Mouse (Mus musculus) E14TG2a.4 (cell line): ENCODE measurements around the gene Cd8b1.

Experiments
- H3K27me3 ChIP-seq: 2 replicates; pipeline ENCODE4 v1.6.1; 2014; ENCODE audit warnings: low read length, control low read depth; ENCODE audit not compliant: insufficient read depth
- H3K36me3 ChIP-seq: 2 replicates; pipeline ENCODE4 v1.6.1; 2014; ENCODE audit warnings: low read length, control low read depth; ENCODE audit not compliant: insufficient read depth
- H3K4me1 ChIP-seq: replicated peaks from 2 replicates; pipeline ENCODE4 v1.6.1; 2014; ENCODE audit warnings: low read depth, low read length, control low read depth
- H3K4me3 ChIP-seq: replicated peaks from 2 replicates; pipeline ENCODE4 v1.5.1; 2014; ENCODE audit warnings: mild to moderate bottlenecking, low read length
- H3K9me3 ChIP-seq: 2 replicates; pipeline ENCODE4 v1.6.1; 2014; ENCODE audit warnings: low read length, control low read depth
- CTCF ChIP-seq: conservative IDR thresholded peaks from 2 replicates; pipeline ENCODE4 v1.5.1; 2014; ENCODE audit warnings: low read length
- NANOG ChIP-seq: IDR thresholded peaks from 2 replicates; pipeline ENCODE4 v1.6.1; 2014; ENCODE audit warnings: borderline replicate concordance, low read length, mixed read lengths
- POU5F1 ChIP-seq: IDR thresholded peaks from 2 replicates; pipeline ENCODE4 v1.6.1; 2014; ENCODE audit warnings: low read length, borderline replicate concordance

Gene Cd8b1

DNA sequence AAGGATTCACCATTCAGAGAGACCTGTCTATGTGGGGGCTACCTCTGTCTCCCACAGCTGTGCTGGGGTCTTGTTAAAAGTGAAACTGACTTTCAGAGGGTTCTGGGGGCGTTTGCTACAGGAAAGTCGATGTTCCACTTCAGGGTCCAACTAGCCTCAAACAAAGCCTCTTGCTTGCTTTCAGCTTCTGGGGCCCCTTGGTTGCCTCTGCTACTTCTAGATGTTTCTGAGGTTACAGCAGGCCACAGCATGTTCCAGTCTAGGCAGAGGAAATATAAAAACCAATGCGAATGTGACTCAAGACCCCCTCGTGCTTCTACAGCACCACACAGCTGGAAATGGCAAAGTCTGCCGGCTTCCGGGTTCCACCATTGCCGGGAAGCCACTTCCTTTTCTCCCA is 34.9 kb downstream of the Cd8b1 start:
- Histone ChIP-seq H3K4me3 (no peak overlapping the region), H3K27me3 (no peaks in the 10 kb centered on the region), H3K36me3 (no peaks in the 10 kb centered on the region), H3K4me1 (peaks cover 7% of the 10 kb centered on the region), H3K9me3 (no peaks in the 10 kb centered on the region)
- TF ChIP-seq POU5F1, result no peak
- TF ChIP-seq NANOG, result no peak
- no peak for TF ChIP-seq CTCF

DNA sequence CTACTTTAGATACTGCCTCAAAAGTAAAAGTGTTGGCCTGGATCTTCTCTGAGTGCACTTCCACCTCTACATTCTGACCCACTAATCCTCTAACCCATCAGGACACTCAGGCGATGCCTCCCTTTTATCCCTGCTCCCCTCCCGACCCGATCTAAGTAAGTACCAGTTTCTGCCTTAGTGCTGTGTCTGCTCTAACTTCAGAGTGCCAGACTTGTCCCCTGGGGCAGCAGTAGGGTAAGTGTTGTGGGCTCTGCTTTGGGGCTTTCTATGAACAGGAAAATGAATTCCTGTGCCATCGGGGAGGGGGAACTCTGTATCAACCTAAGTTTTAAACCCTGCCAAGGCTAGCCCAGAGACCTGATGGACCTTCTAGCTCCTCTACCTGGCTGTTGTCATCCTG is 37.6 kb downstream of the Cd8b1 start:
- Histone ChIP-seq H3K4me3 (no peak overlapping the region), H3K9me3 (no peaks in the 10 kb centered on the region), H3K4me1 (peaks cover 7% of the 10 kb centered on the region), H3K36me3 (no peaks in the 10 kb centered on the region), H3K27me3 (no peaks in the 10 kb centered on the region)
- no peak for TF ChIP-seq POU5F1
- TF ChIP-seq NANOG, result no peak

DNA sequence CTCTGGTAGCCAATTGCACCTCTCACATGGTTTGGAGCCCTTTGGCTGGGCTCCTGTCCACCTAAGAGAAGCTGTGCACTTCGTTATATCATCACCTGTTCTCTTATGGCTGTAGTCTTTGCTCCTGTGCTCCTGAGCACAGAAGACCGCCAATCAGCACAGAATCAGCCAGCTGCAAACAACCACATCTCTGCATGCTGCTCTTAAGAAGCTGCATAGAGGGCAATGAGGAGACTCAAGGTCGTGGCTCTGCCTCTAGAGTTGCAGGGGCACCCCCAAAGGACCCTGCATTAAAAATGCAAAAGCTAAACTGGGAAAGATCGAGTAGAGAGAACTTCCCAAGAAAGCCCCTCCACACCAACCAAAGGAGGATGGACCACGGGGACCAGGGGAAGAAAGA is 38.2 kb downstream of the Cd8b1 start:
- H3K4me1 ChIP-seq, result peaks cover 7% of the 10 kb centered on the region
- no peak overlapping the region for H3K4me3 ChIP-seq
- no peak for TF ChIP-seq CTCF
- TF ChIP-seq POU5F1, result no peak
- TF ChIP-seq NANOG, result no peak
- no peaks in the 10 kb centered on the region for H3K27me3 ChIP-seq
- no peaks in the 10 kb centered on the region for H3K9me3 ChIP-seq
- no peaks in the 10 kb centered on the region for H3K36me3 ChIP-seq

DNA sequence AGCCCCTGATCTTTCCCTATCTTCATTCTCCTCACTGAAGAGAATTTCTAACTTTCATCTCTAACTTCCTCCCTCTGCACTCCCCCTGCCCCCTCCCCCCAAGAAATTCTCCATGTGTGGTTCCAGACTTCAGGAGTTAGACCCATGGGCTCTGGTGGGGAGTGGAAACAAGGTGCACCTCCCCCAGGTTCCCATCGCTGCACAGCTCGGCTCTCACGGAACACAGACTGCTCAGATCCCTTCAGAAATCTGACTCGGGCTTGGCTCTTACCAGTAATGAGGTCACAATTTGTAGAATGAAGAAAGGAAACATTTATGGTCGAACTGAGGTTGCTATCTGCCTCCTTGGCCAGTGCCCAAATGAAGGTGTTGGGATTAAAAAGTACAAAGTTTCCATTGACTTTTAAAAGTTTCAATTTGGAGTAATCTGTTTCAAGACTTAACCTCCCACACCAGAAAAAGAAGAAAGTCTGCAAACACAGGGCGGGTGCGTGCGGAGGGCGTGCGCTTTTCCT is 38.6 kb downstream of the Cd8b1 start:
- H3K36me3 ChIP-seq, result no peaks in the 10 kb centered on the region
- H3K27me3 ChIP-seq, result no peaks in the 10 kb centered on the region
- H3K9me3 ChIP-seq, result no peaks in the 10 kb centered on the region
- H3K4me3 ChIP-seq, result no peak overlapping the region
- H3K4me1 ChIP-seq, result peaks cover 7% of the 10 kb centered on the region
- TF ChIP-seq NANOG (no peak), POU5F1 (no peak), CTCF (no peak)

DNA sequence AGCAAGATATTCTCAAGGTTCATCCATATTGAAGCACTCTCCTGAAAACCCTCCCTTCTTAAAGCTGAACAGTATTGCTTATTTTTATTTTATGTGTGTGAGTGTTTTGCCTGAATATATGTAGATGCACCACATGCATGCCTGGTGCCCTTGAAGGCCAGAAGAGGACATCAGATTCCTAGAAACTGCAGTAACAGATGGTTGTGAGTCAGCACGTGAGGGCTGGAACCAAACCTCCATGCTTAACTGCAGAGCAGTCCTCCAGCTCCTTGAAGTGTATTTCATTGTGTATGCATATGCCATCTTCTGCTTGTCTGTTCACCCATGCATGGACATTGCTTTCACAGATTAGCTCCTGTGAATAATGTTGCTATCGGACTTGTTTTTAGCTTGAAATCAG is 41.4 kb downstream of the Cd8b1 start:
- no peaks in the 10 kb centered on the region for H3K27me3 ChIP-seq
- TF ChIP-seq POU5F1 (no peak), CTCF (no peak), NANOG (no peak)
- no peak overlapping the region for H3K4me3 ChIP-seq
- H3K9me3 ChIP-seq, result no peaks in the 10 kb centered on the region
- no peaks in the 10 kb centered on the region for H3K36me3 ChIP-seq
- H3K4me1 ChIP-seq, result peaks cover 7% of the 10 kb centered on the region

DNA sequence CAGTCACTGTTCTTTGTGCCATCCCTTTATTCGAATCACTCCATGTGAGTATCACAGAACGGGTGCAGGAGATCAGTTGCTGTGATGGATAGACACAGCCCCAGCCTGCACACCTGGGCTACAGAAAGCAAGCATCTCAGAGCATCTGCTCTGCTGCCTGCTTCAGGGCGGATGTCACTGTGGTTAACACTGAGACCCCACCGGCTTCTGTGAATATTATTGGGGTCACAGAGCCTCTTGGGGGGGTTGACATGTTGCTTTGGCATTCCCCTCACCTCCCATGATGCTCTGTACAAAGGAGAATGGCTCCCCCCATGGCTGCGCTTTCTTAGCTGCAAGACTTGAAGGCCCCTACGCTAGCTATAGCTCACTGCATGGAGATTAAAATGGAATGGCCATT is 46.8 kb downstream of the Cd8b1 start:
- Histone ChIP-seq H3K27me3 (peaks cover 17% of the 10 kb centered on the region), H3K4me3 (no peak overlapping the region), H3K36me3 (no peaks in the 10 kb centered on the region), H3K4me1 (peaks cover 9% of the 10 kb centered on the region), H3K9me3 (no peaks in the 10 kb centered on the region)
- TF ChIP-seq POU5F1 (no peak), CTCF (no peak), NANOG (no peak)

DNA sequence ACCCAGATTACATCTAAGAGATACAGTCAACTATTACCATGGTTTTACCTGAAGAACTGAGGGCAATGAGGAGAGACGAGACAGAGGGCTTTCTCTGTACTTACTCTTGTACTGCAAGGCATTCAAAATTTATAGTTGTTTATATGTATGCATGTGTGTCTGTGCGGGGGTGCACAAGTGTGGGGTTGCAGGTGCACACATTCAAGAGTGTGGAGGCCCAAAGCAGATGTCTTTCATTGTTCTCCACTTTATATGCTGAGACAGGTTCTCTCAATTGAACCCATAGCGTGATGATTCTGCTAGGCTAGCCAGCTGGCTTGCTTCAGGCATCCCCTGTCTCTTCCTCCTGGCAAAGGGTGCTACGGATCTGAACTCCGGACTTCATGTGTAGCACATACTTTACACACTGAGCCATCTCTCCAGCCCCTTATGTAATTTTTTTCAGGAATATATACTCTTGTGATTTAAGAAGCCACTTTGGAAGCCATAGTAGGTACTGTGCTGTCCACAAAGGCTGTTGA is 48.6 kb downstream of the Cd8b1 start:
- TF ChIP-seq CTCF (no peak), POU5F1 (no peak), NANOG (no peak)
- peaks cover 14% of the 10 kb centered on the region for H3K4me1 ChIP-seq
- no peaks in the 10 kb centered on the region for H3K9me3 ChIP-seq
- no peaks in the 10 kb centered on the region for H3K36me3 ChIP-seq
- no peak overlapping the region for H3K4me3 ChIP-seq
- peaks cover 18% of the 10 kb centered on the region for H3K27me3 ChIP-seq

DNA sequence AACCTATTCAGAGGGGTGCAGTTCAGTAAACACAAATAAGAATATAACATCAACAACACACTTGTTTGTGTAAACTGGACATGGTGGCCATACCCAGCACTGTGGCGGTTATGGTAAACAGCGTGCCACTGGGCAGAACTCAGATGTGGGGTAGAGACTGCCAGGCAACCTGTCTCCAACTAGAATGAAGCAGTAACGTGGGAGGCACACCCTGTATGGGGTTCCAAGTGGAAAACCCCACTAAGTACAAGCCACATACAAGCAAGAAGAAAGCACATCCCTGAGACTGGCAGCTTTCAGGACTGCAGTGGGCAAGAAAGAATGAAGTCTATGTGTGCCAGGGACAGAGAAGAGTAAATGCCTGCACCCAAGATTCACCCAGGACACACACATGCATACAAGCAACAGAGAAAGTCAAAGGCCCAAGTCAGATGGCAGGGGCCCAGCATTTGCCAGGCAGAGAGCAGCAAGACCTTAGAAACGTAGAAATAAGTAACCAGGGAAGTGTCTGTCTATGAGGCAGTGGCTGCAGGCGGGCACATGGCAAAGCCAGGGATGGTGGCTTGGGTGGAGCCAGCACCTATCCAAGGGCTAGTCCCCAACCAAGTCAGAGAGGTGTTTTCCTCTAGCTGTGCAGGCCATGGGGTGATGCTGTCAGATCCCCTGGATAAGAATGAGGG is 49.6 kb downstream of the Cd8b1 start:
- TF ChIP-seq POU5F1, result no peak
- H3K27me3 ChIP-seq, result peaks cover 18% of the 10 kb centered on the region
- peaks cover 18% of the 10 kb centered on the region for H3K4me1 ChIP-seq
- H3K36me3 ChIP-seq, result no peaks in the 10 kb centered on the region
- H3K9me3 ChIP-seq, result peaks cover 4% of the 10 kb centered on the region
- H3K4me3 ChIP-seq, result no peak overlapping the region
